Mouse (Mus musculus) liver, embryonic 11.5 days (tissue): Measurements from ENCODE around the gene B3gat3. TPM values are rescaled to one million over a fixed set of nuclear protein-coding genes. Genes with fewer than 3 reads are reported as not detected.
A peak's percentile ranks its signal among the peaks of the same experiment; 100 is the strongest.
"Not testable (repeated sequence)": the region's sequence is repeated elsewhere in the genome, so short reads cannot be mapped to it uniquely, and the experiment has no call there.

ENCODE experiments used
- ATAC-seq: fragments of 200-750 bp; cut with Nextera tagmentation; replicated peaks from 2 replicates; pipeline ENCODE4 v1.8.0; 2017; ENCODE audit warnings: moderate number of reproducible peaks, mild to moderate bottlenecking, moderate TSS enrichment, moderate library complexity; ENCODE audit not compliant: low FRiP score
- DNase-seq: peaks from one replicate; pipeline ENCODE4 v3.0.0-alpha.2; 2017; ENCODE audit warnings: low spot score
- H3K27ac ChIP-seq: fragments of 300-500 bp; sonication (generic); 2 replicates; pipeline ENCODE4 v1.5.1; 2014; ENCODE audit warnings: mild to moderate bottlenecking, low read depth, low read length, control low read depth
- H3K27me3 ChIP-seq: fragments of 300-500 bp; sonication (generic); replicated peaks from 2 replicates; pipeline ENCODE4 v1.6.1; 2014; ENCODE audit warnings: low read length, mixed read lengths; ENCODE audit not compliant: control insufficient read depth, insufficient read depth
- H3K36me3 ChIP-seq: fragments of 300-500 bp; sonication (generic); 2 replicates; pipeline ENCODE4 v1.6.1; 2014; ENCODE audit warnings: mild to moderate bottlenecking, low read length, moderate library complexity, mixed read lengths; ENCODE audit not compliant: control insufficient read depth, insufficient read depth
- H3K4me1 ChIP-seq: fragments of 300-500 bp; sonication (generic); replicated peaks from 2 replicates; pipeline ENCODE4 v1.6.1; 2014; ENCODE audit warnings: low read length, mixed read lengths; ENCODE audit not compliant: control insufficient read depth, insufficient read depth
- H3K4me2 ChIP-seq: fragments of 300-500 bp; sonication (generic); 2 replicates; pipeline ENCODE4 v1.6.1; 2014; ENCODE audit warnings: mild to moderate bottlenecking, control low read depth, moderate library complexity
- H3K4me3 ChIP-seq: fragments of 300-500 bp; sonication (generic); 2 replicates; pipeline ENCODE4 v1.5.1; 2014; ENCODE audit warnings: low read depth, low read length, control low read depth
- H3K9ac ChIP-seq: fragments of 300-500 bp; sonication (generic); 2 replicates; pipeline ENCODE4 v1.6.1; 2014; ENCODE audit warnings: low read depth, low read length, control low read depth
- H3K9me3 ChIP-seq: fragments of 300-500 bp; sonication (generic); 2 replicates; pipeline ENCODE4 v1.6.1; 2016; ENCODE audit warnings: low read length, inconsistent platforms, mixed read lengths; ENCODE audit not compliant: control insufficient read depth
- WGBS: fragments of 180-500 bp; shearing (Covaris S2); extraction: QIAGEN DNeasy Blood & Tissue Kit; methylation state at CpG from one replicate; pipeline ENCODE4 v1.1.7; 2014; 5-methylcytosine and 5-hydroxymethylcytosine counted together
- polyA plus RNA-seq: library from polyadenylated mRNA; unstranded; fragments of >200 nt; fragmentation: Nextera tagmentation; extraction: Ambion mirVana; gene quantifications from 2 replicates; pipeline ENCODE4 v1.2.1, GENCODE M21; 2014

The B3gat3 gene
- polyA plus RNA-seq: 32.3 and 34.8 TPM in 2 replicates

GRCm38 (mm10) chr19:8920073-8920736 lies at the start of gene B3gat3:
TSS of gene B3gat3 (plus strand) at chr19:8920374.
- Histone ChIP-seq H3K27me3 (no peaks in the 10 kb centered on the region), H3K9ac (peak within 1 kb of the TSS; percentile 86), H3K4me1 (peaks cover 15% of the 10 kb centered on the region), H3K27ac (peak within 1 kb of the TSS; percentile 90), H3K36me3 (peaks cover 18% of the 10 kb centered on the region), H3K4me2 (peak within 1 kb of the TSS; percentile 81), H3K9me3 (no peaks in the 10 kb centered on the region), H3K4me3 (peak within 1 kb of the TSS; percentile 84)
- peak; percentile 95 for ATAC-seq
- WGBS: 2% methylated on average over 49 of the region's 50 CpGs
- DNase-seq: peak; percentile 95

GRCm38 (mm10) chr19:8870381-8870780 lies 49.8 kb upstream of the B3gat3 start:
- WGBS: 70% methylated on average over 3 of the region's 3 CpGs
- not testable (repeated sequence) for H3K4me1 ChIP-seq, H3K27me3 ChIP-seq, H3K9me3 ChIP-seq, ATAC-seq, DNase-seq
- Histone ChIP-seq H3K4me3 (peak overlapping the region; percentile 95), H3K27ac (peak overlapping the region; percentile 67; the same call in 1 of the 2 replicates), H3K36me3 (peaks cover 13% of the 10 kb centered on the region), H3K9ac (peak overlapping the region; percentile 94; the same call in 1 of the 2 replicates), H3K4me2 (peak overlapping the region; percentile 77)

- ATAC-seq: peak; percentile 24; the same call in 1 of the 2 replicates
- Histone ChIP-seq H3K9ac (peak overlapping the region; percentile 94), H3K36me3 (peaks cover 13% of the 10 kb centered on the region), H3K4me3 (peak overlapping the region; percentile 95), H3K27ac (peak overlapping the region; percentile 67), H3K9me3 (no peaks in the 10 kb centered on the region), H3K4me1 (peaks cover 9% of the 10 kb centered on the region), H3K27me3 (no peaks in the 10 kb centered on the region), H3K4me2 (peak overlapping the region; percentile 77)
- 30% methylated on average over 9 of the region's 9 CpGs for WGBS
- DNase-seq: no peak
Observed at GRCm38 (mm10) chr19:8870838-8871237, 49.3 kb upstream of the B3gat3 start.

- Histone ChIP-seq H3K4me2 (peak within 1 kb of the TSS; percentile 96), H3K4me1 (peaks cover 9% of the 10 kb centered on the region), H3K9ac (peak within 1 kb of the TSS; percentile 94), H3K27ac (peak within 1 kb of the TSS; percentile 89), H3K4me3 (peak within 1 kb of the TSS; percentile 95), H3K27me3 (no peaks in the 10 kb centered on the region), H3K36me3 (peaks cover 15% of the 10 kb centered on the region), H3K9me3 (no peaks in the 10 kb centered on the region)
- peak; percentile 96 for DNase-seq
- peak; percentile 97 for ATAC-seq
- WGBS: 2% methylated on average over 59 of the region's 59 CpGs
Observed at GRCm38 (mm10) chr19:8871267-8872186, 48.6 kb upstream of the B3gat3 start, which contains the start of gene Ubxn1. TSS of gene Ubxn1 (plus strand) at chr19:8871496.

- H3K9me3 ChIP-seq: no peaks in the 10 kb centered on the region
- peaks cover 20% of the 10 kb centered on the region for H3K36me3 ChIP-seq
- H3K9ac ChIP-seq: peak overlapping the region; percentile 94
- peaks cover 9% of the 10 kb centered on the region for H3K4me1 ChIP-seq
- 69% methylated on average over 10 of the region's 10 CpGs for WGBS
- peak overlapping the region; percentile 96 for H3K4me2 ChIP-seq
- peak overlapping the region; percentile 95 for H3K4me3 ChIP-seq
- ATAC-seq (no peak), DNase-seq (no peak)
- H3K27me3 ChIP-seq: no peaks in the 10 kb centered on the region
- peak overlapping the region; percentile 89; the same call in 1 of the 2 replicates for H3K27ac ChIP-seq
Observed at GRCm38 (mm10) chr19:8872266-8872840, 47.8 kb upstream of the B3gat3 start.

- Histone ChIP-seq H3K27me3 (no peaks in the 10 kb centered on the region), H3K4me1 (peaks cover 14% of the 10 kb centered on the region), H3K9me3 (no peaks in the 10 kb centered on the region), H3K4me3 (no peak overlapping the region), H3K4me2 (no peak overlapping the region), H3K27ac (no peak overlapping the region), H3K9ac (no peak overlapping the region), H3K36me3 (peaks cover 25% of the 10 kb centered on the region)
- 87% methylated on average over 7 of the region's 7 CpGs for WGBS
- ATAC-seq (no peak), DNase-seq (no peak)
Observed at GRCm38 (mm10) chr19:8875031-8875430, 45.1 kb upstream of the B3gat3 start.

- ATAC-seq: peak; percentile 97
- H3K36me3 ChIP-seq: peaks cover 12% of the 10 kb centered on the region
- H3K4me1 ChIP-seq: peaks cover 8% of the 10 kb centered on the region
- peak within 1 kb of the TSS; percentile 79 for H3K27ac ChIP-seq
- peak within 1 kb of the TSS; percentile 92 for H3K4me2 ChIP-seq
- H3K4me3 ChIP-seq: peak within 1 kb of the TSS; percentile 94
- DNase-seq: peak; percentile 84
- no peaks in the 10 kb centered on the region for H3K9me3 ChIP-seq
- WGBS: under 1% methylated on average over 42 of the region's 42 CpGs
- peak within 1 kb of the TSS; percentile 95 for H3K9ac ChIP-seq
- H3K27me3 ChIP-seq: no peaks in the 10 kb centered on the region
Observed at GRCm38 (mm10) chr19:8880311-8881033, 39.7 kb upstream of the B3gat3 start, which contains the start of gene Uqcc3. TSS of gene Uqcc3 (minus strand) at chr19:8880923.

- Histone ChIP-seq H3K27me3 (no peaks in the 10 kb centered on the region), H3K4me3 (peak overlapping the region; percentile 94), H3K4me1 (peaks cover 8% of the 10 kb centered on the region), H3K4me2 (peak overlapping the region; percentile 92), H3K36me3 (peaks cover 12% of the 10 kb centered on the region), H3K9ac (peak overlapping the region; percentile 95), H3K9me3 (no peaks in the 10 kb centered on the region), H3K27ac (no peak overlapping the region)
- ATAC-seq: no peak
- 15% methylated on average over 3 of the region's 3 CpGs for WGBS
- DNase-seq: no peak
Observed at GRCm38 (mm10) chr19:8881034-8881392, 39.2 kb upstream of the B3gat3 start.
